Mouse (Mus musculus) MEL-GATA-1-ER (cell line): Measurements from ENCODE around the gene Nckap5.
"Not testable (repeated sequence)": the region's sequence is repeated elsewhere in the genome, so short reads cannot be mapped to it uniquely, and the experiment has no call there.

Source experiments
- DNase-seq: peaks from one replicate; pipeline ENCODE4 v3.0.0-alpha.2; 2012; ENCODE audit warnings: low read depth; ENCODE audit errors: extremely low read depth

The Nckap5 gene

GRCm38 (mm10) chr1:126051491-126051890, 779.1 kb downstream of the Nckap5 start:
- DNase-seq: no peak

- no peak for DNase-seq
Observed at GRCm38 (mm10) chr1:126042886-126043285, 787.7 kb downstream of the Nckap5 start.

- DNase-seq: no peak
Observed at GRCm38 (mm10) chr1:126027536-126027935, 803.1 kb downstream of the Nckap5 start.

- DNase-seq: no peak
Observed at GRCm38 (mm10) chr1:126024518-126024917, 806.1 kb downstream of the Nckap5 start.

- no peak for DNase-seq
Observed at GRCm38 (mm10) chr1:126022959-126023358, 807.6 kb downstream of the Nckap5 start.

DNA sequence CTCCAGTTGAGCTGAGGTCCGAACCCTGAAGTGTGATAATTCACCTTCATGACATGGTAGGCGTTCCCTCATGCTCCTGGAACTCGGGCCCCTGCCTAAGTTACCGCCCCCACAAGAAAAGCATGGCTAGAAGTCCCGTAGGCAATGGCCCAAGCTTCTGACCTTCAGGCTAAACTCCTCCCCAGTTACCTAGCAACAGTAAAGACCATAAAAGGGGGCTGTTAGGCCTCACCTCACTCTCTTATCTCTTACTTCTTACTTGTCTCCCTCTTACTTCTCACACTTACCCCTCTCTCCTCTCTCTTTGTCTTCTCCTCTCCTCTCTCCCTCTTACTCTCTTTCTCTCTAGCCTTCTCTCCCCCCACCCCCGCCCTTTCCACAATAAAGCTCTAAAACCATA, 811.9 kb downstream of the Nckap5 start:
- DNase-seq: not testable (repeated sequence)

- DNase-seq: no peak
Observed at GRCm38 (mm10) chr1:126011661-126012091, 818.9 kb downstream of the Nckap5 start.

GRCm38 (mm10) chr1:126007571-126007970, 823.0 kb downstream of the Nckap5 start:
- no peak for DNase-seq

- no peak for DNase-seq
Observed at GRCm38 (mm10) chr1:126005672-126006071, 824.9 kb downstream of the Nckap5 start.

DNA sequence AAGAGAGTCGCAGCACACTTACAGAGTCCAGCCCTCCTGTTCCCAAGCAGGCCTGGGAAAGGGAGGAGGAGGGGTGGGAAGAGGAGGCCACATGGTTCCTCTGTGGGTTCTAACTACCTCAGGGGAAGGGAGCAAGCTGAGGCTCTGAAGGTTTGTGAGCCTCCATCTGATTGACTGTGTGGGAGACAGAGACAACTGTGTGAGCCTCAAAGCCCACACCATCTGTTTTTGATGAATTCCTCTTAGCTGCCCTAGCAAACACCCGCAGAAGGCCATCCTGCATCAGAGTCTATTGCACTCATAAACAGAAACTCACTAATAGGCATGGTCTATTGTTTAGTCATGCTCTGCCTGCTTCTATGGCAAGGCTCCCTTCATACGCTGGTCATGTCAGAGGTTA, 834.1 kb downstream of the Nckap5 start:
- no peak for DNase-seq

GRCm38 (mm10) chr1:125987803-125988202, 842.8 kb downstream of the Nckap5 start:
- no peak for DNase-seq

- no peak for DNase-seq
Observed at GRCm38 (mm10) chr1:125984570-125984969, 846.0 kb downstream of the Nckap5 start.

DNA sequence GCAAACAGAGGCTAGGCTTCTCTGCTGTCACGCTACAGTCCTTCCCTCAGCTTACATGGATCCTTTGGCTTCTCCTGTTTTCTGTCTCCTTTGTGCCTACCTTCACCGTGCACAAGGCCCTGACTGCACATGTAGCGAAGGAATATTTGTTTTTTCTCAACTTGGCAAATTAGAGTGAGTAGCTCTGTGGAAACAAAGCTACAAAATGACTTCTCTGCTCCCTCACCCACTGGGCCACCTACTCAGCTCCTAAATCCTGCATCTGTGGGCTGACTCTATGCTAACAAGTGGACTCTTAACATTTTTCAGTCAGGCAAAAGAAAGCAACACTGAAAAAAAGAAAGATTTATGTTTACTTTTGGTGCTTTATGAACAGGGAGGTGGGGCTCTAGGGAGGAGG, 856.0 kb downstream of the Nckap5 start:
- no peak for DNase-seq

DNA sequence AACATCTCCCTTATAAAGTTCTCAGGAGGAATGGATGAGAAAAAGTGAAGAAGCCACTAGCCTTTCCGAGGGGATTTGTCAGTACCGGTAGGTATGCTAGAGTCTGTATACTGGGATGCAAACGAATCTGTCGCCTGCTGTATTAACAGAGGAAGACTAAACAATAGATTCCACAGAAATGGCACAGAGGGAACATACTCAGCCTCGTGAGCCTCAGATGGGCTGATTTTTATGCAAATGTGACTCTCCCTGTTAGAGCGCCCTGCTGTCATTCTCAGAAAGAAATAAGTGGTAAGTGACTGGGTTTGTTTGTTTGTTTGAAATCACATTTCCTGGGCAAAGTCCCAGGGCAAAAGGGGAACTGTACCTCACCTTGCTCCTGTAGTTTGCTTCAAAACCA, 858.7 kb downstream of the Nckap5 start:
- no peak for DNase-seq

GRCm38 (mm10) chr1:125967671-125968070, 862.9 kb downstream of the Nckap5 start:
- no peak for DNase-seq

- DNase-seq: no peak
Observed at GRCm38 (mm10) chr1:125951026-125951425, 879.6 kb downstream of the Nckap5 start.

DNA sequence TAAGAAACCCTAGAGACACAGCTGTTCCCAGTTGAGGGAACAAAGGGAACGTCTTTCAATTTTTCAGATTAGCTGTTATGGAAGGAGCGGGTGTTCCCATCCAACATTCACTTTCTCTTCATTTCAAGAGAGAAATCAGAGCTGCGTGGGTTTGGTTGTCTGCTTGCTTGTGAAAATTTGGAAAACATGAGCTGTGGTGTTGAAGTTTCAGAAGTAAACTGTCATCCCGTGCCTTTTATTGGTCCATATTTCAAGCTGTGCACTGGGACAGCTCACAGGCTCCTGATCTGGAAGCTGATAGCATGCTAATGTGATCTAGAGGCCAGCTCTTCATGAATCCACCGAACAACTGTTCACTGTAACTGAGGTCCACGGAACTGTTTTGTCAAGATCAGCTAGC, 881.5 kb downstream of the Nckap5 start:
- no peak for DNase-seq

DNA sequence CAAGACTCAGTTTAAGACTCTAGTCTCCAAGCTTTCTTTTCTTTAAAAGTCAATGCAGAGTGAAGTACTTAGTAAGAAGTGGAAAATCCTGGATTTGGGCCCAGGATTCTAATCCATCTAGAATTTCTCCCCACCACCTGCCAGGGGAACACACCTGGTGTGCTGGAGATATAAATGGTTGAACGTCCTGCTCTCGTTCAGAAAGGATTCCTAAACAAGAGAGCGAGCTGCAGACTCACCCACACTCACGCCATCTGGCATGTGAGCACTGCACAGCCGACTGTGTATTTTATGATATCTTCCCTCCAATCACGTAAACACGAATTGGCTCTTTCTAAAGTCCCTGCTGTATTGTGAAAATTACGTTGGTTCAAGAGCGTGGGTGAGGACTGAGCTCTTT, 885.5 kb downstream of the Nckap5 start:
- no peak for DNase-seq

DNA sequence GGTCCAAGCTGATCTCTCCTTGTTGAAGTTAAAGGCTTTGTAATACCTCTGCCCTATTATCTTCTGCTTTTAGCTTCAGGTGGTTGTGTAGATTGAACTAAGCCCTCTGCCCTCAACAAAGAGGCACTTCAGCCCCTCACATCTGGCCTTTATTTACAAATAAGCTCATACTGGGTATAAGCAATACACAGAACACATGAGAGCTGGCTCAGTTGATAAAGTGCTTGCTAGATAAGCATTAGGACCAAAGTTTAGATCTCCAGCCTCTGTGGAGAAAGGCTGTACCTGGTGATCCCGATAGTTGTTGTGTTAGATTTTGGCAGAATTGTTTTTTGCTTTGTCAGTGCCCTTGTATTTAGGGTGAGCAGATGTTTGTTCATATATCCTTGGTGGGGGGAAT, 887.3 kb downstream of the Nckap5 start:
- no peak for DNase-seq

DNA sequence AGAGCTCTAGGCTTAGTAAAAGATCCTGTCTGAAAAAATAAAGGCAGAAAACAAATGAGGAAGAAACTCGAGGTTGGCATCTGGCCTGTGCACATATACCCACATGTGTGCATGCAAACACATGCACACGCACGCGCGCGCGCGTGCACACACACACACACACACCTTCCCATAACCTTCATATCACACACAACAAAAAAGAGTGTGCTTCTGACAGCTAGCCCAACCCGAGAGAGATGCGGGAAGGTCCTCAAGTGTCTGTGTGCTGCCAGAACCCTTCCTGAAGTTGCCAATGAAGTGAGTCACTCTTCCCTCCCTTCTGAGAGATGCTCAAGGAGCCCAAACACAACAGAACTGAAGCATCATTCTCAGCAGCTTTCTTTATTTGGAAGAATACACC, 905.1 kb downstream of the Nckap5 start:
- no peak for DNase-seq

DNA sequence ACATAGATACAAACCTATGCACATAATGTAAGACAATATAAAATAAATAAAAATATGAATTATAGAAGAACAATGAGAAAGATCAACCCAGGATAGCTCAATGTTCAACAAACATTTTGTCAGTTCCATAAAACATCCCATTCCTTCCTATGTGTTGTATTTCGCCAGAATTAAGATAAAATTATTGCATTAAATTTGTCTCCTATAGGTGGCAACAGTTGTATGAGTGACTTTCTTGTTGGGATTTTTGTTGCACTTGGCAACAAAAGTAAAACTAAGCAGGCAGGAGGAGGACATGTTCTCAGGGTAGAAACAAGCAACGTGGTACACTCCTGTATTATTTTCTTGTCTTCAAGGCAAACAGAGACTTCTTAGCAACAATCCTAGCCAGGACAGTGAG, 907.5 kb downstream of the Nckap5 start:
- DNase-seq: no peak

DNA sequence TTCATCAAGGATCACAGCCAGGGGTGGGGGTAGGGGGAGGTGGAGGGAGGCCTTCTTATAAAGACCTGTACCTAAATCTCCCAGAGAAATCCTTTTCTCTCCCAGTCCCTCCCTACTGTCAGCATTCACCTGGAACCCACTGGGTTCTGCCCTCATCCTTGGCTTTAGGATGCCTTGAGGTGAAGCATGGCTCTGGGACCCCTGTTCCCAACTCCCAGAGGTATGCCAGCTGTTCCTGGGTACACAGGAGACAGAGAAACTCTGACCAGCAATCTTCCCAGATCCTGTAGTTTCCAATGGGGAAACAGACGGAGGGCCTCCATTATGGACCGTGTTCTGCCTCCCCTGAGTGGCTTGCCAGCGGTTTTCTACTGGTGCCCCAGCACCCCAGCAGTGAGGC, 909.9 kb downstream of the Nckap5 start:
- DNase-seq: no peak

- DNase-seq: no peak
Observed at GRCm38 (mm10) chr1:125912601-125913600, 917.7 kb downstream of the Nckap5 start, which contains the start of gene Lypd1. Lypd1 (minus strand) TSS chr1:125913101.
